Mouse (Mus musculus) liver, postnatal 0 days (tissue): ENCODE measurements around the gene Eepd1.

Source experiments
- CTCF ChIP-seq: sonication (generic); IDR thresholded peaks from 2 replicates; pipeline ENCODE4 v1.5.1; 2016; ENCODE audit warnings: antibody characterized with exemption, low read depth
- EP300 ChIP-seq: IDR thresholded peaks from 2 replicates; pipeline ENCODE4 v1.6.1; 2016; ENCODE audit warnings: antibody characterized with exemption, low read depth, mild to moderate bottlenecking

GRCm38 (mm10) chr9:25460835-25461555 lies 20.4 kb upstream of the Eepd1 start:
- no peak for TF ChIP-seq CTCF
- no peak for TF ChIP-seq EP300
